Mouse (Mus musculus): ENCODE results near the gene Rhbdd1. TPM values are rescaled to one million over a fixed set of nuclear protein-coding genes. Genes with fewer than 3 reads are reported as not detected.

The Rhbdd1 gene
- polyA plus RNA-seq, 1 experiment from 2014 or later: 3.2 TPM

- no peak for ATAC-seq (ENCODE audit: low FRiP score, low TSS enrichment)
- 87% methylated on average over 7 of the region's 7 CpGs for WGBS
- H3K4me3 ChIP-seq (replicated peaks; ENCODE audit: low read depth, low read length): no peak overlapping the region
- no peaks in the 10 kb centered on the region for H3K27me3 ChIP-seq (ENCODE audit: control insufficient read depth, insufficient read depth, low read length)
- no peaks in the 10 kb centered on the region for H3K4me1 ChIP-seq (ENCODE audit: control insufficient read depth, insufficient read depth, low read length)
- DNase-seq: no peak
- H3K36me3 ChIP-seq (ENCODE audit: control insufficient read depth, insufficient read depth, low read length): no peaks in the 10 kb centered on the region
- no peak overlapping the region for H3K9ac ChIP-seq (replicated peaks; ENCODE audit: low read length)
- no peak overlapping the region for H3K4me2 ChIP-seq (ENCODE audit: low read length)
- H3K27ac ChIP-seq (replicated peaks; ENCODE audit: low read depth, low read length): no peak overlapping the region
- no peaks in the 10 kb centered on the region for H3K9me3 ChIP-seq (ENCODE audit: control insufficient read depth, low read length)
These were observed 166.1 kb downstream of the Rhbdd1 start for GRCm38 (mm10) chr1:82482371-82482770.

- Histone ChIP-seq H3K9ac (replicated peaks; ENCODE audit: low read length) (no peak overlapping the region), H3K4me3 (replicated peaks; ENCODE audit: low read depth, low read length) (no peak overlapping the region), H3K27ac (replicated peaks; ENCODE audit: low read depth, low read length) (no peak overlapping the region), H3K9me3 (ENCODE audit: control insufficient read depth, low read length) (no peaks in the 10 kb centered on the region), H3K27me3 (ENCODE audit: control insufficient read depth, insufficient read depth, low read length) (no peaks in the 10 kb centered on the region), H3K36me3 (ENCODE audit: control insufficient read depth, insufficient read depth, low read length) (no peaks in the 10 kb centered on the region), H3K4me2 (ENCODE audit: low read length) (no peak overlapping the region), H3K4me1 (ENCODE audit: control insufficient read depth, insufficient read depth, low read length) (no peaks in the 10 kb centered on the region)
- WGBS: 86% methylated on average over 4 of the region's 4 CpGs
- ATAC-seq (ENCODE audit: low FRiP score, low TSS enrichment) (no peak), DNase-seq (no peak)
These were observed 170.1 kb downstream of the Rhbdd1 start for GRCm38 (mm10) chr1:82486371-82486770.

- Histone ChIP-seq H3K4me3 (replicated peaks; ENCODE audit: low read depth, low read length) (no peak overlapping the region), H3K4me1 (ENCODE audit: control insufficient read depth, insufficient read depth, low read length) (no peaks in the 10 kb centered on the region), H3K36me3 (ENCODE audit: control insufficient read depth, insufficient read depth, low read length) (no peaks in the 10 kb centered on the region), H3K27ac (replicated peaks; ENCODE audit: low read depth, low read length) (no peak overlapping the region), H3K27me3 (ENCODE audit: control insufficient read depth, insufficient read depth, low read length) (no peaks in the 10 kb centered on the region), H3K4me2 (ENCODE audit: low read length) (no peak overlapping the region), H3K9me3 (ENCODE audit: control insufficient read depth, low read length) (no peaks in the 10 kb centered on the region), H3K9ac (replicated peaks; ENCODE audit: low read length) (no peak overlapping the region)
- ATAC-seq (ENCODE audit: low FRiP score, low TSS enrichment) (no peak), DNase-seq (no peak)
- 72% methylated on average over 2 of the region's 2 CpGs for WGBS
These were observed 175.7 kb downstream of the Rhbdd1 start for GRCm38 (mm10) chr1:82491954-82492353.

Small RNA genes lying within 50 kb of the gene (microRNA-seq; reads per million reads assigned to microRNA genes)
- not detected for gene Gm22112

Other genes with a start within 250 kb of the Rhbdd1 start
- 21.5 and 27.9 TPM in 2 replicates for gene Gm9747, start 83.3 kb upstream of the Rhbdd1 start, polyA plus RNA-seq (2014; fragmentation: Nextera tagmentation; extraction: Ambion mirVana)
- gene Irs1, start 25.0 kb upstream of the Rhbdd1 start, polyA plus RNA-seq (2014; fragmentation: Nextera tagmentation; extraction: Ambion mirVana): 5.5 and 7.9 TPM in 2 replicates